Mouse (Mus musculus) ovary, adult 18-20 months (tissue): ENCODE data around the gene Kcp.

ENCODE experiments used
- DNase-seq: peaks from one replicate; pipeline ENCODE4 v3.0.0; 2022; ENCODE audit warnings: low spot score, mixed read lengths

Gene Kcp

GRCm38 (mm10) chr6:29463388-29463787 lies 44.4 kb downstream of the Kcp start:
- no peak for DNase-seq

GRCm38 (mm10) chr6:29461502-29461901 lies 46.2 kb downstream of the Kcp start:
- DNase-seq, result no peak

DNA sequence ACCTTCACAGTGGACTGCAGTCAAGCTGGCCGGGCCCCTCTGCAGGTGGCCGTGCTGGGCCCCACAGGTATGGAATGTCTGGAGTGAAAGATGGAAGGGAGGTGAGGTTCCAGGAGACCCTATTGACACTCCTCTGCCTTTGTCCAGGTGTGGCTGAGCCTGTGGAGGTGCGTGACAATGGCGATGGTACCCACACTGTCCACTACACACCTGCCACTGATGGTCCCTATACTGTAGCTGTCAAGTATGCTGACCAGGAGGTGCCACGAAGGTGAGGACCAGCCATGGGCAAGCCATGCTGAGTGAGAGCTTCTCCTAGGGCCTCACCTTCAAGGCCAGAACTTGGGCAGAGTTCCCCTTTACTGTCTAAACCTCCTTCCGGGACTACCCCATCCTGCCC lies 57.1 kb downstream of the Kcp start:
- no peak for DNase-seq

DNA sequence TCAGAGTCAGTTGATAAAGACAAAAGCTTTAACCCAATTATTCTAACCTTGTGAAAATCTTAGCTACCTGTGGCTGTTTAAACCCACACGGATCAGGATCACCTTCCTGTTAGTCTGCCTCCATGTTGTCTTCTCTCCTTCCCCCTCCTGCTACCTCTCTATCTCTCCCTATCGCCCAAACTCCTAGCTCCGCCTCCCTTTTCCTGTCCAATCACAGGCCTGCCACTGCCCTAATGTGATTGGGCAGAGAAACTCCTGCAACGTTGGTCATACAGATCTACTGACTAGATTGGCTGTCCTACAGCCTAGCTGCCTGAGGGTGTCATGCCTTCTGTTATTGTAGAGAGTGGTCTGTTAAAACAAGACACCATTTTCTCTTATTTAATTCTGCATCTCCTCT lies 57.9 kb downstream of the Kcp start:
- no peak for DNase-seq

- no peak for DNase-seq
Observed at GRCm38 (mm10) chr6:29445354-29445753, 62.4 kb downstream of the Kcp start.

DNA sequence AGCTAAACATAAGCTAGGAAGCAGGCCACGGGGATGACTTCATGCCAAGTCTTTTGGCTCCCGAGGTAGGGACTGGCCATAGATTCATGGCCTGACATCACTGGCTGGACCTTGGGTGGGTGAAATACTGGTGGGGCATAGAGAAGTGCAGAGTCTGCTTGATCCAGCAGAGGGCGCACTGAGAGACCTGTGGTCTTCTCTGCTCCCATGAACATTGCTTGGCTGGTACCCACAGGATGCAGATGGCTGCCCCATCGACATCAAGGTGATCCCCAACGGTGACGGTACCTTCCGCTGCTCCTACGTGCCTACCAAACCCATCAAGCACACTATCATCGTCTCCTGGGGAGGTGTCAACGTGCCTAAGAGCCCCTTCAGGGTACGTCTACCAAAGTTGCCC lies 63.0 kb downstream of the Kcp start:
- no peak for DNase-seq

DNA sequence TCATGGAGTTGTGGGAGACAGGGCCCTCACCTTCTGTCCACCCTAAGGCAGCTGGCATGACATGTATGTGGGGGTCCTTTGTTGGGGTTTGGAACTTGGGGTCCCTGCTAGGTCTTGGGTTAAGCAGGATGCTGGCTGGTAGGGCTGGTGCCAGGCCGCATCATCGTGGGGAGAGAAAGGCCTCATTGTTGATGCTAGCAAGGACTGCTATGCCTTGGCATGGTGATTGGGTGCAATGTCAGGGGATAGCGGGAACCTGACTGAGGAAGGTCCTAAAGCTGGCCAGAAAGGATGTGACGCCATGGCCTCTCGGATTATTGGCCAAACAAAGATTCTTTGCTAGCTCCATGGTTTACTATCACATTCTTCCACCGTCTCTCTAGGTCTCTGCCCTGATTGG lies 68.0 kb downstream of the Kcp start:
- no peak for DNase-seq

GRCm38 (mm10) chr6:29439251-29439650 lies 68.5 kb downstream of the Kcp start:
- DNase-seq, result no peak

DNA sequence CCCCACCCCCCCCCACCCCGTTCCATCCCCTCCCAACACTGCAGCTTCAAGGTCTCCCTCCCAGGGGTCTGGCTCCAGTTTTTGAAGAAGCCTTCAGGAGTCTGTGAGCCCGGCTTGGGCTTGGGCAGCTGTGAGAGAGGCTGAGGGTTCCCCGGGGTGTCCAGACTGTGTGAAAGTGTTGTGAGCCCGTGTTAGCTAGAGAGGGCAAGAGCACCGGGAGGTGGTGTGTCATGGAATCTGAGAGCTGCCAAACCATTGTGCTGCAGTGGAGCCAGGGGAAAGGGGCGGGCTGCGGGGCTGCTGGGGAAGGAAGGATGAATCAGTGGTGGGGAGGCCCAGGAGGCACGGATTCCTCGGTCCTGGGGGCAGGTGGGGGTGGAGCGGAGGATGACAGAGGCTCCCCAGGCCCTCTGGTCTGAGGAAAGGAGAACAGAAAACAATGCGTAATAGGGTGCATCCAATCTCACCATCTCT lies 71.3 kb downstream of the Kcp start:
- DNase-seq, result no peak

DNA sequence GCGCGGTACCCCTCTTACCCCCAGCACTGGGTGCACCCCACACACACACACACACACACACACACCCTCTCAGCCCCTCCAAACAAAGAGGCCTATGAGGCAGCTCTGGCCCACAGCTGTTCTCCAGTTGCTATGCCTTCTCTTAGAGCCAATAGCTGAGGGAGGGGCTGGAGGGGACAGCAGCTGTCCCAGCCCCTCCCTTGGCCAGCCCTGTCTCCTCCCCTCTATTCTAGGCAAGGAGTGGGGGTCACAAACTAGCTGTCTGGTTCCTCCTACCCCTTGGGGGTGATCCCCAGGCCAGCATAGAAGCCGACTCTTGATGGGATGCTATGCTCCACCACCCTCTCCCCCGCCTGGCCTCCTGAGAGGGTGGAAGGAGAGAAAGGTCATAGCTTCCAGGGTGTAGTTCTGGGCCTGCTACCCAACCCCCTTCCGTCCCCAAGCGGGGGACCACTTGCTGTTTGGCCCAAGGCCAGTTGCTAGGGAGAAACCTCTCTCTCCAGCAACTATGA lies 71.8 kb downstream of the Kcp start:
- no peak for DNase-seq

DNA sequence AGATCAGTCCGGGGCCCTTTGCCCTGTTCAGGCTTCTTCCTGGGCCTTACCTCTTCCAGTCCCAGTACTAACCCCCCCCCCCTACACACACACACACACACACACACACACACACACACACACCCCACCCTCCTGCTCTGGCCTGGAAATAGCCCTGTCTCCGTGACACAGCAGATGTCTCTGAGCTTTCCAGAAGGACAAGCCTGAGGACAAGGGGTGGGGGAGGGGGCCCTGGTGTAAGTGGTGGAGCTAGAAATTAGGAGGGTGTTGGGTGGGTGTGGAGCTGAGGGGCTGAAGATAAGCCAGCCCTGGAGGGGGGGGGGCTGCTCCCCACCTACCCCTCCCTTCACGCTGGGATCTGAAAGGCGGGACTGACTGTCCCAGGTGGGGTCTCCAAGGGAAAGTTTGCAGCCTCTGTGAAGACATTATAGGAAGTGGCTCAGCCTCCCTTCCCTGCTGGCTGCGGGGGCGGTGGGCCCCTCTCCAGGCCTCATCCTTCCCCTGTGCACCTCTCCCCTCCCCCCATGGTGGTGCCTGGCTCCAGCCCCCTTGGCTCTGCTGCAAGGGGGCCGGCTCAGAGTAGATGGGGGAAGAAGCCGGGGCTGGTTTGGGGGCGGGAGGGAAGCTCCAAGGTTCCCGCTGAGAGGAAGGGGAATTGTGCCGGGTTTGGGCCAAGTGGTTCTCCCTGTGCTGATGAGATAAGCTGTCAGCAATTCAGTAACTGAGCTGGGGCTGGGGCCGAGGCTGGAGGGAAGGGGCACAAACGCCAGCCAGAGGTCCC lies 72.7 kb downstream of the Kcp start:
- DNase-seq, result peak; percentile 37

GRCm38 (mm10) chr6:29433804-29434795 lies 73.7 kb downstream of the Kcp start:
- DNase-seq, result peak; percentile 36

DNA sequence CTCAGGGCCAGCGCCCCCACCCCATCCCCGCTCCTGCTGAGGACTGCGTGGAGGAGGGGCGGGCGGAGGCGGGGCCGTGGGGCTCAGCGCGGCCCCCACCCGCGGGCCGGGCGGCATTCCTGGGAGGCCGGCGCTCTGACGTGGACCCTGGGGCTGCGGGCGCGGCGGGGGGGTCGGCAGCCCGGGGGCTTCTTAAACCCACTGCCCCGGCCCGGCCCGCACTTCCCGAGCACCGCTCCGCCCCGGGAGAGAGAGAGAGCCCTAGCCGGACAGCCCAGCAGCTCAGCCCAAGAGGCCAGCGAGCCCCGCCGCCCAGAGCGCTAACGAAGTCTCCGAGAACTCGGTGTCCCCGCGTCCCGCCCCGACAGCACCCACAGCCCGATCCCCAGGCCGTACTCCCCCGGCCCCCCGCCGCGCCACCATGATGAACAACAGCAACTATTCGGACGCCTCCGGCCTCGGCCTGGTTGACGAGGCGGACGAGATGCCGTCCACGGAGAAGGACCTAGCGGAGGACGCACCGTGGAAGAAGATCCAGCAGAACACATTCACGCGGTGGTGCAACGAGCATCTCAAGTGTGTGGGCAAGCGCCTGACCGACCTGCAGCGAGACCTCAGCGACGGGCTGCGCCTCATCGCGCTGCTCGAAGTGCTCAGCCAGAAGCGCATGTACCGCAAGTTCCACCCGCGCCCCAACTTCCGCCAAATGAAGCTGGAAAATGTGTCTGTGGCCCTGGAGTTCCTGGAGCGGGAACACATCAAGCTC lies 74.5 kb downstream of the Kcp start, which contains the start of gene Flnc:
TSS of gene Flnc (plus strand) at position 219 of the 766 bp plus-strand sequence.
- DNase-seq, result no peak

GRCm38 (mm10) chr6:29432676-29433037 lies 75.1 kb downstream of the Kcp start:
- no peak for DNase-seq

- DNase-seq, result no peak
Observed at GRCm38 (mm10) chr6:29432156-29432555, 75.6 kb downstream of the Kcp start.

GRCm38 (mm10) chr6:29431473-29431872 lies 76.3 kb downstream of the Kcp start:
- DNase-seq, result no peak

- DNase-seq, result no peak
Observed at GRCm38 (mm10) chr6:29430681-29431420, 76.9 kb downstream of the Kcp start.

DNA sequence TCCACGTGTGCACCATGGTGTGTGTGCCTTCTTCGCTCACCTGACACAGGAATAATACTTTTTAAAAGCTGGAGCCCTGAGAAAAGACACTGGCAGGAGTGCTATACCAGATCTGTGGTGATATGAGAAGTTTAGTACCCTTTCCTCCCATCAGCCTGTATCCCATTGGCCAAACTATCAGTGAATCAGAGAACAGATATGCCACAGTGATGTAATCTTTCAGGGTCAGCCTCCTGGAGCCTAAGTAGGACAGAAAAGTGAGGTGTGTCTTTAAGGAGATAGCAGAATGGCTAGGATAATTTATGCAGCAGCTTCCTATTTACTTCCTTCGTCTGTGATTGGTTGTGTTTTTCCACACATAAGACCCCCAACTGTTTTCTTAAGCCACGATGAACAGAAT lies 79.6 kb downstream of the Kcp start:
- no peak for DNase-seq

DNA sequence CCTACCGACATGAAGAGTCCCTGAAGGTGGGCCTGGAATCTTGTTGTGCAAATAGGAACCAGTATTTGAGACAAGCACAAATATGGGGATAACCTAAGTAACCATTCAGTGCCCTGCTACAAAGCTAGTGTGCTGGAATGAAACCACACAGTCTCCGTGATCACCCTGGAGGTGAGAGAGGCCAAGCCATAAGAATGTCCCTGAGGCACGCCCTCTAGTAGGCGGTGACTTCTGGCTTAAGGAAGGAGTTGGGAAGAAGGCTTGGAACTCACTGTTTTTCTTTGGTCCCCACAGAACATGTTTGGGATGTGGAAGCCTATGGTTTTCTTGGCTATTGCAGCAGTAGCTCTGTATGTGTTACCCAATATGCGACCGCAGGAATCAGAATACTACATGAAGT lies 81.4 kb downstream of the Kcp start:
- no peak for DNase-seq

GRCm38 (mm10) chr6:29425118-29425517 lies 82.6 kb downstream of the Kcp start:
- DNase-seq, result no peak
